Mouse (Mus musculus) bone marrow macrophage, adult 2 months (primary cell): ENCODE data around the gene Uvrag. TPM values are rescaled to one million over a fixed set of nuclear protein-coding genes. Genes with fewer than 3 reads are reported as not detected.

Experiments used
- H3K27ac ChIP-seq: 2 replicates; pipeline ENCODE4 v1.5.1; 2012; ENCODE audit warnings: low read depth, low read length; ENCODE audit not compliant: insufficient read depth
- H3K4me1 ChIP-seq: 2 replicates; pipeline ENCODE4 v1.6.1; 2012; ENCODE audit warnings: low read length; ENCODE audit not compliant: control insufficient read depth, insufficient read depth
- H3K4me3 ChIP-seq: 2 replicates; pipeline ENCODE4 v1.5.1; 2012; ENCODE audit warnings: mild to moderate bottlenecking, low read length, moderate library complexity; ENCODE audit not compliant: insufficient read depth
- CTCF ChIP-seq: IDR thresholded peaks from 2 replicates; pipeline ENCODE4 v1.5.1; 2012; ENCODE audit warnings: low read depth, mild to moderate bottlenecking, low read length, moderate library complexity
- POLR2A ChIP-seq: IDR thresholded peaks from 2 replicates; pipeline ENCODE4 v1.6.1; 2012; ENCODE audit warnings: mild to moderate bottlenecking, low read depth, low read length, borderline replicate concordance
- polyA plus RNA-seq: library from polyadenylated mRNA; stranded (reverse); fragments of >200 nt; gene quantifications from 2 replicates; pipeline ENCODE4 v1.2.4, GENCODE M21; 2012; ENCODE audit not compliant: missing spikeins, insufficient read depth, insufficient read length

The Uvrag gene
- polyA plus RNA-seq, 1 experiment = 61.3 TPM

- Histone ChIP-seq H3K4me1 (peaks cover 33% of the 10 kb centered on the region), H3K4me3 (no peak overlapping the region), H3K27ac (peak overlapping the region; percentile 34)
- TF ChIP-seq POLR2A (no peak), CTCF (no peak)
Observed at GRCm38 (mm10) chr7:99052471-99053241, 88.3 kb downstream of the Uvrag start.

- no peak for TF ChIP-seq CTCF
- no peak for TF ChIP-seq POLR2A
- Histone ChIP-seq H3K27ac (no peak overlapping the region), H3K4me3 (no peak overlapping the region), H3K4me1 (peaks cover 39% of the 10 kb centered on the region)
Observed at GRCm38 (mm10) chr7:99050882-99051281, 90.1 kb downstream of the Uvrag start.

- H3K4me3 ChIP-seq = no peak overlapping the region
- H3K27ac ChIP-seq = peak overlapping the region; percentile 34; the same call in 1 of the 2 replicates
- TF ChIP-seq POLR2A = no peak
- TF ChIP-seq CTCF = no peak
- peaks cover 48% of the 10 kb centered on the region for H3K4me1 ChIP-seq
Observed at GRCm38 (mm10) chr7:99049897-99050296, 91.0 kb downstream of the Uvrag start.

GRCm38 (mm10) chr7:99046545-99047206 is 94.3 kb downstream of the Uvrag start:
- no peak for TF ChIP-seq POLR2A
- no peak overlapping the region for H3K27ac ChIP-seq
- H3K4me3 ChIP-seq = no peak overlapping the region
- H3K4me1 ChIP-seq = peaks cover 56% of the 10 kb centered on the region

GRCm38 (mm10) chr7:99045525-99045924 is 95.4 kb downstream of the Uvrag start:
- Histone ChIP-seq H3K4me3 (no peak overlapping the region), H3K4me1 (peaks cover 49% of the 10 kb centered on the region), H3K27ac (no peak overlapping the region)
- TF ChIP-seq POLR2A (no peak), CTCF (no peak)

- peak overlapping the region; percentile 48 for H3K27ac ChIP-seq
Observed at GRCm38 (mm10) chr7:99043923-99044322, 97.0 kb downstream of the Uvrag start.

GRCm38 (mm10) chr7:99043322-99043721 is 97.6 kb downstream of the Uvrag start:
- Histone ChIP-seq H3K27ac (peak overlapping the region; percentile 72), H3K4me1 (peaks cover 38% of the 10 kb centered on the region), H3K4me3 (no peak overlapping the region)
- TF ChIP-seq CTCF = no peak
- TF ChIP-seq POLR2A = no peak

More at GRCm38 (mm10) chr7:99043923-99044322, 97.0 kb downstream of the Uvrag start:
- Histone ChIP-seq H3K4me1 (peaks cover 38% of the 10 kb centered on the region), H3K4me3 (no peak overlapping the region)
- no peak for TF ChIP-seq CTCF

GRCm38 (mm10) chr7:99041818-99042217 is 99.1 kb downstream of the Uvrag start:
- TF ChIP-seq POLR2A (no peak), CTCF (no peak)
- Histone ChIP-seq H3K4me1 (peaks cover 36% of the 10 kb centered on the region), H3K27ac (no peak overlapping the region), H3K4me3 (no peak overlapping the region)

GRCm38 (mm10) chr7:99039912-99040311 is 101.0 kb downstream of the Uvrag start:
- no peak overlapping the region for H3K27ac ChIP-seq
- no peak overlapping the region for H3K4me3 ChIP-seq
- no peak for TF ChIP-seq CTCF
- TF ChIP-seq POLR2A = no peak
- peaks cover 25% of the 10 kb centered on the region for H3K4me1 ChIP-seq

- TF ChIP-seq CTCF (no peak), POLR2A (no peak)
- no peak overlapping the region for H3K4me3 ChIP-seq
- no peak overlapping the region for H3K27ac ChIP-seq
- H3K4me1 ChIP-seq = peaks cover 15% of the 10 kb centered on the region
Observed at GRCm38 (mm10) chr7:99036284-99036683, 104.7 kb downstream of the Uvrag start.

- no peak for TF ChIP-seq CTCF
- no peak for TF ChIP-seq POLR2A
- no peak overlapping the region for H3K4me3 ChIP-seq
- peaks cover 15% of the 10 kb centered on the region for H3K4me1 ChIP-seq
- no peak overlapping the region for H3K27ac ChIP-seq
Observed at GRCm38 (mm10) chr7:99034909-99035308, 106.0 kb downstream of the Uvrag start.
